Mouse (Mus musculus) forebrain, embryonic 16.5 days (tissue): ENCODE measurements around the gene Pde1a. TPM values are rescaled to one million over a fixed set of nuclear protein-coding genes. Genes with fewer than 3 reads are reported as not detected.

Experiments used
- ATAC-seq: fragments of 200-750 bp; cut with Nextera tagmentation; 2 replicates; pipeline ENCODE4 v1.8.0; 2017; ENCODE audit warnings: mild to moderate bottlenecking, moderate library complexity
- H3K27ac ChIP-seq: fragments of 300-500 bp; sonication (generic); 2 replicates; pipeline ENCODE4 v1.5.1; 2014; ENCODE audit warnings: low read length, control low read depth
- H3K27me3 ChIP-seq: fragments of 300-500 bp; sonication (generic); replicated peaks from 2 replicates; pipeline ENCODE4 v1.6.1; 2014; ENCODE audit warnings: low read length; ENCODE audit not compliant: control insufficient read depth, insufficient read depth
- H3K36me3 ChIP-seq: fragments of 300-500 bp; sonication (generic); 2 replicates; pipeline ENCODE4 v1.6.1; 2014; ENCODE audit not compliant: control insufficient read depth, insufficient read depth
- H3K4me1 ChIP-seq: fragments of 300-500 bp; sonication (generic); replicated peaks from 2 replicates; pipeline ENCODE4 v1.6.1; 2014; ENCODE audit warnings: low read length; ENCODE audit not compliant: control insufficient read depth, insufficient read depth
- H3K4me2 ChIP-seq: fragments of 300-500 bp; sonication (generic); 2 replicates; pipeline ENCODE4 v1.6.1; 2014; ENCODE audit warnings: mild to moderate bottlenecking, low read length, control low read depth
- H3K4me3 ChIP-seq: fragments of 300-500 bp; sonication (generic); replicated peaks from 2 replicates; pipeline ENCODE4 v1.5.1; 2014; ENCODE audit warnings: mild to moderate bottlenecking, low read length, control low read depth
- H3K9ac ChIP-seq: fragments of 300-500 bp; sonication (generic); replicated peaks from 2 replicates; pipeline ENCODE4 v1.6.1; 2014; ENCODE audit warnings: low read depth, low read length, control low read depth
- H3K9me3 ChIP-seq: fragments of 300-500 bp; sonication (generic); 2 replicates; pipeline ENCODE4 v1.6.1; 2016; ENCODE audit warnings: low read length; ENCODE audit not compliant: control insufficient read depth
- WGBS: fragments of 180-500 bp; shearing (Covaris S2); extraction: QIAGEN DNeasy Blood & Tissue Kit; methylation state at CpG from one replicate; pipeline ENCODE4 v1.1.7; 2014; 5-methylcytosine and 5-hydroxymethylcytosine counted together
- polyA plus RNA-seq: library from polyadenylated mRNA; unstranded; fragments of >200 nt; fragmentation: Nextera tagmentation; extraction: Ambion mirVana; gene quantifications from 2 replicates; pipeline ENCODE4 v1.2.1, GENCODE M21; 2015

Pde1a gene
- polyA plus RNA-seq, 1 experiment from 2014 or later: 20.3 TPM

DNA sequence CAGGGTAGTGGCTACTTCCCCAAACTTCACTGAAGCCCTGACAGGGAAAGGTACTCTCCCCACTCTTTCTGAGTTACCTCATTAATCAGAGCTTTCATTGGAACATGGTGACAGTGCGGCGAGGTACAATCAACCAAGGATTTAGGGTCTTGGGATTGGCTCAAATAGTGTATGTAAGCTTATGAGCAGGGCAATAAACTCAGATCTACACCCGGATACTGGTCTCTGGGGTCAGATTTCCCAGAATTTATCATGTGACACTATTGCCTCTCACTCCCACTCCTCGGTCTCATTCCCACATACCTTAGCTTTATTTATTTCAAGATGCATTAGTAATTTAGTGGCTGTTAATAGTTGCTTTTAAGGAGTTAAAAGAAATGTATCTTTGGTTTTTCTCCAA lies 303.4 kb downstream of the Pde1a start:
- no peaks in the 10 kb centered on the region for H3K36me3 ChIP-seq
- 93% methylated on average over 4 of the region's 4 CpGs for WGBS
- H3K27me3 ChIP-seq: no peaks in the 10 kb centered on the region
- no peak overlapping the region for H3K4me2 ChIP-seq
- no peak overlapping the region for H3K9ac ChIP-seq
- no peaks in the 10 kb centered on the region for H3K4me1 ChIP-seq
- H3K4me3 ChIP-seq: no peak overlapping the region
- no peaks in the 10 kb centered on the region for H3K9me3 ChIP-seq
- no peak overlapping the region for H3K27ac ChIP-seq
- ATAC-seq: no peak

- WGBS: 76% methylated on average over 3 of the region's 3 CpGs
Observed at GRCm38 (mm10) chr2:79819543-79819942, 309.7 kb downstream of the Pde1a start.

GRCm38 (mm10) chr2:79815708-79816484 lies 313.4 kb downstream of the Pde1a start:
- WGBS: 78% methylated on average over 3 of the region's 3 CpGs
- Histone ChIP-seq H3K9me3 (no peaks in the 10 kb centered on the region), H3K27ac (no peak overlapping the region), H3K4me2 (no peak overlapping the region), H3K4me1 (no peaks in the 10 kb centered on the region), H3K36me3 (no peaks in the 10 kb centered on the region), H3K9ac (no peak overlapping the region), H3K27me3 (no peaks in the 10 kb centered on the region), H3K4me3 (no peak overlapping the region)
- no peak for ATAC-seq

More at GRCm38 (mm10) chr2:79819543-79819942, 309.7 kb downstream of the Pde1a start:
- Histone ChIP-seq H3K9ac (no peak overlapping the region), H3K4me2 (no peak overlapping the region), H3K27me3 (no peaks in the 10 kb centered on the region), H3K27ac (no peak overlapping the region), H3K4me1 (no peaks in the 10 kb centered on the region), H3K4me3 (no peak overlapping the region), H3K36me3 (no peaks in the 10 kb centered on the region), H3K9me3 (no peaks in the 10 kb centered on the region)
- ATAC-seq: no peak

DNA sequence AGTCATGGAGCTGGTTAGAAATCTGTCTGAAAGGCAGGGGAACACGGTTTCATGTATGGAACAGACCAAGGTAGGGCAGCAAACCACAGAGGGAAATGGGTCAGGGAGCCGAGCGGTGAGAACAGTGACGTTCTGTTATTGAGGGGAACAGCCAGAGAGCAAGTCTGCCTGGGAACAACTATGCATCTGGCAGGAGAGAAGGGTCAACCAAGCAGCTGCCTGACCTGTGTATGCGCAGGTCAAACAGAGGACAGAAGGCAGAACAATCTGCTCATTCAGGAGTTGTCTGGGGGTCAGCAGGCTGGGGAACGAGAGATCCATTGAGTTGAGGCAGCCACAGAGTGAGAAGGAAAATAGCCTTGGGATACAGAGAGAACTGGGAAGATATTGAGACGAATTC lies 330.6 kb downstream of the Pde1a start:
- 46% methylated on average over 7 of the region's 7 CpGs for WGBS
- no peak for ATAC-seq
- H3K27me3 ChIP-seq: no peaks in the 10 kb centered on the region
- H3K9me3 ChIP-seq: no peaks in the 10 kb centered on the region
- no peak overlapping the region for H3K27ac ChIP-seq
- no peak overlapping the region for H3K4me3 ChIP-seq
- H3K36me3 ChIP-seq: no peaks in the 10 kb centered on the region
- no peak overlapping the region for H3K9ac ChIP-seq
- no peak overlapping the region for H3K4me2 ChIP-seq
- H3K4me1 ChIP-seq: no peaks in the 10 kb centered on the region

DNA sequence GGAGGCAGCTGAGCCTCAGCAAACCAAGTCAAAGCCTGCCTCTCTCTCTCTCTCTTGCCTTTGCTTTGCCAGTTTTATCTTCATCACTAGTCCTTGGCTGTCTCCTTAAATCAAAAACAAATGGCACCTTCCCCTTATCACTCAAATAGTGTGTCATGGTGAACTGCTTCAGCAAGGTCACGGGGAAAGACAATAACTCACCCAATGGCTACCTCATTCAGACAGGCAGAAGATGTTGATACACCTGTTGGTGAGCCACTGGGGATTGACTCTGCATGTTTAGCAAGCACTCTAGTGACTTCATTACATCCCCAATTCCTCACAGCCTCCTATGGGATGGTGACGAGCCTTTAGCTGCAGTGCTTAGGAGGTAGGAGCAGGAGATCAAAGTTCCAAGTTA lies 331.8 kb downstream of the Pde1a start:
- Histone ChIP-seq H3K4me2 (no peak overlapping the region), H3K9ac (no peak overlapping the region), H3K27ac (no peak overlapping the region), H3K4me3 (no peak overlapping the region), H3K27me3 (no peaks in the 10 kb centered on the region), H3K36me3 (no peaks in the 10 kb centered on the region), H3K4me1 (no peaks in the 10 kb centered on the region), H3K9me3 (no peaks in the 10 kb centered on the region)
- 74% methylated on average over 2 of the region's 2 CpGs for WGBS
- no peak for ATAC-seq

DNA sequence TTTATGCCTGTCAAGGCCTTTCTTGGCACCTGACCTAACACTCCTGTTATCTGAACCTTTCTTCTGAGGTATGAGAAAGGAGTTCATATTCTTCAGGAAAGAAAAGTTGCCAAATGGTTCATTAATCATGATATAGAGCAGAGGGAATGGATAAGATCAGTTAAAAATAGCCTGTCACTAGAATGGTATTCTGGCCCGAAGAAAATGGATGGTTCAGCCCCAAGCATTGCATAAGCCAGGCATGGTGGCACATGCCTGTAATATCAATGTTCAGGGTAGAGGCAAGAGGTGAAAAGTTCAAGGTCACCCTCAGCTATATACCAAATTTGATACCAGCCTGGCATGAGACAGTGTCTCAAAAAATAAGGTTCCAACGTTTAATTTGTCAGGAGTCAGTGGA lies 336.1 kb downstream of the Pde1a start:
- no peak overlapping the region for H3K4me3 ChIP-seq
- H3K4me2 ChIP-seq: no peak overlapping the region
- WGBS: 92% methylated on average over 2 of the region's 2 CpGs
- ATAC-seq: no peak
- no peak overlapping the region for H3K9ac ChIP-seq
- no peaks in the 10 kb centered on the region for H3K27me3 ChIP-seq
- H3K27ac ChIP-seq: no peak overlapping the region
- no peaks in the 10 kb centered on the region for H3K9me3 ChIP-seq
- no peaks in the 10 kb centered on the region for H3K4me1 ChIP-seq
- H3K36me3 ChIP-seq: no peaks in the 10 kb centered on the region

DNA sequence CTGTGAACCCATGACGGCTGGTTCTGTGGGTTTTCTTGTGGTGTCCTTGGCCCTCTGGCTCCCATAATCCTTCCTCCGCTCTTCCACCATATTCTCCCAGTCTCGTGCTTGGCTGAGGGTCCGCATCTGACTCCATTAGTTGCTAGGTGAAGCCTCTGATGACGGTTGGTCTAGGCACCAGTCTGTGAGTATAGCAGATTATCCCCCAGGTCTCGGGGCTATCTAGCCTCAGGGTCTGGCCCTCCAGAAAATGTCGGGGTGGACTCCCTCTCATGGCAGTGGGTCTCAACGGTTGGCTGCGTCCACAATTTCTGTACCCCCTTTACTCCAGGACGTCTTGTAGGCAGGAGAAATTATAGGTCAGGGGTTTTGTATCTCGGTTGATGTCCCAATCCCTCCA lies 342.8 kb downstream of the Pde1a start:
- no peak overlapping the region for H3K4me3 ChIP-seq
- H3K9ac ChIP-seq: no peak overlapping the region
- no peaks in the 10 kb centered on the region for H3K4me1 ChIP-seq
- no peak for ATAC-seq
- H3K27ac ChIP-seq: no peak overlapping the region
- H3K9me3 ChIP-seq: no peaks in the 10 kb centered on the region
- no peak overlapping the region for H3K4me2 ChIP-seq
- H3K27me3 ChIP-seq: no peaks in the 10 kb centered on the region
- no peaks in the 10 kb centered on the region for H3K36me3 ChIP-seq
- 88% methylated on average over 11 of the region's 11 CpGs for WGBS

DNA sequence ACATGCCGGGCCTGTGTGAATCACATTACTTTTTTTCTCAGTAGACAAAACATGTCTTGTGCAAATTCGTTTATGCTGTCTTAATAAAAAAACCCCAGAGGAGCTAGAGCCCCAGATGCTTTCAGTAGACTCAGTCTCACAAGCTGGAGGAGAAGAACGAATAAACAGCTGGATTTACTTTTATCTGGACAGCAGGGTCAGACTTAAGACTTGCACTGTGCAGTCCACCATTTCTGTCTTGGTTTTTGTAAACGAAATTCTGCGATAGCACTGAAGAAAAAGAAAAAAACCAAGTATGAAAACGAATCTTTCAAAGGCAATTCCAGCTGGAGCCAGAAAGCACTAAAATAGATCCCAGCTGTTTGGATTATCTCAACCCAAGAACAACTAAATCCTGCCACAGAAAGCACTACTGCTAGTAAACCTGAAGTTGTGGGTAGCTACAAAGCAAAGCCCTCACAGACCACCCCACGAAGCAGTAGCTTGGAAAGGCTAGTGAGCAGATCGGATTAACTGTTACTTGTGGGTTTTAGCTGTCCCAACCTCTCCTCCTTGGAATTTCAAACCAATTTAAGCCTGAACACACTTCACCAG lies 343.6 kb downstream of the Pde1a start:
- WGBS: 60% methylated on average over 8 of the region's 8 CpGs
- Histone ChIP-seq H3K4me2 (no peak overlapping the region), H3K4me1 (peaks cover 2% of the 10 kb centered on the region; the same call in 1 of the 2 replicates), H3K4me3 (no peak overlapping the region), H3K27ac (no peak overlapping the region), H3K9ac (no peak overlapping the region), H3K9me3 (no peaks in the 10 kb centered on the region), H3K36me3 (no peaks in the 10 kb centered on the region), H3K27me3 (no peaks in the 10 kb centered on the region)
- ATAC-seq: no peak
